Mouse (Mus musculus) adrenal gland, postnatal 14 days (tissue): Measurements from ENCODE around the gene Olfr432. TPM values are rescaled to one million over a fixed set of nuclear protein-coding genes. Genes with fewer than 3 reads are reported as not detected.

Source experiments
- total RNA-seq: library from RNA; stranded (reverse); gene quantifications from 2 replicates; pipeline ENCODE4 v1.2.3, GENCODE M21; 2021

Olfr432 gene
- total RNA-seq, 1 experiment from 2014 or later = not detected

Other genes with a start within 250 kb of the Olfr432 start
- gene Ifi211, start 136.2 kb upstream of the Olfr432 start, total RNA-seq = 2.1 and 2.7 TPM in 2 replicates
- gene Mndal, start 106.7 kb upstream of the Olfr432 start, total RNA-seq = 11.5 and 27.3 TPM in 2 replicates
- gene Ifi203, start 106.5 kb upstream of the Olfr432 start, total RNA-seq = 10.1 and 20.6 TPM in 2 replicates
- gene Ifi202b, start 66.5 kb upstream of the Olfr432 start, total RNA-seq = not detected in 2 replicates
- 2.6 and 6.6 TPM in 2 replicates for gene Ifi205, start 17.4 kb upstream of the Olfr432 start, total RNA-seq
- gene Olfr433, start 8.5 kb upstream of the Olfr432 start, total RNA-seq = not detected in 2 replicates
- gene Olfr430, start 17.4 kb downstream of the Olfr432 start, total RNA-seq = not detected in 2 replicates
- gene Olfr429, start 35.1 kb downstream of the Olfr432 start, total RNA-seq = not detected in 2 replicates
- gene Olfr427, start 47.7 kb downstream of the Olfr432 start, total RNA-seq = not detected in 2 replicates
- gene Olfr231, start 72.0 kb downstream of the Olfr432 start, total RNA-seq = not detected in 2 replicates
- not detected in 2 replicates for gene Olfr424, start 82.3 kb downstream of the Olfr432 start, total RNA-seq
- gene Olfr420, start 106.4 kb downstream of the Olfr432 start, total RNA-seq = not detected in 2 replicates
- gene Spta1, start 123.6 kb downstream of the Olfr432 start, total RNA-seq = 4.7 and 8.0 TPM in 2 replicates
- not detected in 2 replicates for gene Olfr419, start 202.9 kb downstream of the Olfr432 start, total RNA-seq